Mouse (Mus musculus): ENCODE measurements around the gene Rpl23a. TPM values are rescaled to one million over a fixed set of nuclear protein-coding genes. Genes with fewer than 3 reads are reported as not detected.
A peak's percentile ranks its signal among the peaks of the same experiment; 100 is the strongest.

Gene Rpl23a
- total RNA-seq, 2 experiments from 2014 or later: 729 to 741 TPM

DNA sequence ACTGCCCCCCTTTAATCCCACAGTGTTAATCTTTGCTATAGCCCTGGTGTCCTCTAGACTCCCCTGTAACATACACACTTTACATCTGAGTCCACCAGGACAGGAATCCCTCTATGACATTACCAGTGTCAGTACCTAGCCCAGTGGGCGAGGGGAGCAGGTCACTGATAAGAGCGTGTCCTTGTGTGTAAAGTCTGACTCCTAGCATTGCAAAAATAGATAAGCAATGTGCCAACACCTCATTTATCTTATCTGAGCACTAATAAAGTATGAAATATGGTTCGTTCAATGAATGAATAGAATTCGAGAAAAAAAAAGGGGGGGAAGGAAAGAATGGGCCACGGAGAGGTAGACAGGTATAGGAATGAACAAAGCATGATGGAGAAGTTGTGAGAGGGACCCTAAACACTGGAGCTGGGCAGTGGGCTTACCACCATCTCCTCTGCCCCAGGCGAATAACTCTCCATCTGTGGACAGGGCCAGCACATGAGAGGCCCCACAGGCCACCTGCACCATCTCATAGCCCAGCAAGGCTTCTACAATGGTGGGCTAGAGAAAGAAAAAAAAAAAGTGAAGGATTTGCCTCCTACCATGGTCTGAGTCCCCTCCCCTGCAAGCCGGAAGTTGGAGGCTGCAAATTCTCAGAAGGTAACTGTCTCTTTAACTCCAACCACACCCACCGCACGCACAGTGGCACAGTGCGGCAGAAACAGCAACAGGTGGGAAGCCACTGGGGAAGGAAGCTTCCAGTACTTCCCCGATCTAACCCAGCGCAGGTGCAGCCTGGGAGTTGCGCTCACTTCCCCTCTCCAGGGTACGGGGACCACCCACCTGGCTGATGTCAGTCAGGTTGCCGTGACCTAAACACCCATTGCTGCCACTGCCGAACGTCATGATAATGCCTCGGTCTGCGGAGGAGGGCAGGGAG lies 14.6 kb downstream of the Rpl23a start:
- no peak for DNase-seq (ENCODE audit: low spot score in 2 of 2)

DNA sequence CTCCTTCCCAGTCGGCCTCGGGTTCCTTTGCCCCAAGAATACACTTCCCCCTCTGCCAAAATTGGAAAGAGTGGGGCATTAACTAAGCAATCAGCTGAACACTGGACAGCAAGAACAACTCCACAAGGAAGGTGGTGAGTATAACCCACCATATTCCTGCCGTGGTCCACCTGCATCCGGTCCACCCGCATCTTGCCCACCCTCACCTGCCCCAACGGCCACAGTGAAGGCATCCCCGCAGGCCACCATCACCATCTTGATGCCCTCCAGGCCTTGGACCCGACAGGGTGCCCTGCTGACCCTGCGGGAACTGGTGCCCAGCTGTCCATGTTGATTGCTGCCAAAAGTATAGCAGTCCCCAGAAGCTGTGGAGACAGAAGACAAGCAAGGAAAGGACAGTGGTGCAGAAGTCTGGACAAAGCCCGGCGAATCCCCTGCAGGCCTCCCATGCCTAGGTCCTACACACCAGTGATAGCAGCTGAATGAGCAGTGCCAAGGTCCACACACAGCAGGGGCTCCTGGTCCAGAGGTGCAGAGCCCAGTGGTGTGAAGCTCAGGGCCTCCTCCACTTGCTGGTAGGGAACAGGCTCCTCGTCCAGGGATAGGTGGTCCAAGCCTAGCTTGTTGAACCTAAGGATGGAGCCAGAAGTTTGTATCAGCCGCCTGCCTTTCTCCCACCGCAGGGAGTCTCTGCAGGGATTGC lies 16.0 kb downstream of the Rpl23a start:
- no peak for DNase-seq (ENCODE audit: low spot score in 2 of 2)

DNA sequence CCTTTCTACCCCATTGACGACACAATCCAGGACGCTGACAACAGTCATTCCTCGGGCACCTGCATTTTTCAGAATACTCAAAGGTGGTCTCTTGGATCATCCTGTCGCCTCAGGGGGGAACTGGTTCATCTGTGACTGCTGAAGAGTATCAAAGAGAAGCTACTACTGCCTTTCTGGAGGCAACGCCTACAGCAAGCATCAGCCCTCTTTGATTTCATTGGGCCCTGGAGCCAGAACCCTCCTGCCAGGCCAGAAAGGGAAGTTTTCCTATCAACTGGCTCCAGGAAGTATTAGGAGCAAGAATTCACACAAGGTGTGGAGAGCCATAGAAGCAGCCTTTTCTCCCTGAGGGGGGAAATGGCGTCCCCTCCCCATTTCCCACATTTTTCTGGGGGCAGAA lies 16.7 kb downstream of the Rpl23a start:
- DNase-seq (ENCODE audit: low spot score in 2 of 2): no peak

DNA sequence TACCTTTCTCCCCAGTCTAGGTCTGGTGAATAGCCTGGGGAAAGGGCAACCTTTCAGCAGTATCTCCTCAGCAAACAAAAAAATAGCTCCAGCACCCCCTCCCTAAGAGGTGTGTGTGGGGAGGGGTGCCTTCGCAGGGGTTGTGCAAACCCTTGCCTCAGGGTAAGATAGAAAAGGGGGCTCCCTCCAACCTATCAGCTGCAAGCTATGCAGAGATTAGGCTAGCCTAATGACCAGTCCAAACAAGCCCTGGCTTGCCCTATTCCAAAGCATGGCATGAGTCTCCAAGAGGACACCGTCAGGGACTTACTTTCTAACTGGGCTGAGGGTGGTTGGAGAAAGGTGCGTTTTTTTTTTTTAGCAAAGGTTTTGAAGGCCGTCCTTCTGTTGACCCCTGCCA lies 17.2 kb downstream of the Rpl23a start:
- DNase-seq (ENCODE audit: low spot score in 2 of 2): no peak

DNA sequence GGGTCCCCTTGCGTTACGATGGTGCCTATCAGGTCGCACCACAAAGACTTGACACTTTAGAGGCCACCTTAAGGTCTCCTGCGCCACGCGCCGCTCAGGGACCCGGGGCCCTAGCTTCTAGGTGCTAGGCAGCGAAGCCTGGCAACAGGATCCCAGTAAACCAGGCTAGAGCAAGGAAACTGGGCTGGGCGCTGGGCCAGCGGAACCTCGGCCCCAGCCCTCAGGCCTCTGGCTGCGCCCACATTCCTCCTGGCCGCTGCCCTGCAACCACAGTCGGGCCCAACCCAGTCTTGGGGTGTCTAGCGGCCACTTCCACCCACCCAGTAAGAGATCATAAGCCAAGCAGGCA lies 17.6 kb downstream of the Rpl23a start:
- DNase-seq (ENCODE audit: low spot score in 2 of 2): no peak

DNA sequence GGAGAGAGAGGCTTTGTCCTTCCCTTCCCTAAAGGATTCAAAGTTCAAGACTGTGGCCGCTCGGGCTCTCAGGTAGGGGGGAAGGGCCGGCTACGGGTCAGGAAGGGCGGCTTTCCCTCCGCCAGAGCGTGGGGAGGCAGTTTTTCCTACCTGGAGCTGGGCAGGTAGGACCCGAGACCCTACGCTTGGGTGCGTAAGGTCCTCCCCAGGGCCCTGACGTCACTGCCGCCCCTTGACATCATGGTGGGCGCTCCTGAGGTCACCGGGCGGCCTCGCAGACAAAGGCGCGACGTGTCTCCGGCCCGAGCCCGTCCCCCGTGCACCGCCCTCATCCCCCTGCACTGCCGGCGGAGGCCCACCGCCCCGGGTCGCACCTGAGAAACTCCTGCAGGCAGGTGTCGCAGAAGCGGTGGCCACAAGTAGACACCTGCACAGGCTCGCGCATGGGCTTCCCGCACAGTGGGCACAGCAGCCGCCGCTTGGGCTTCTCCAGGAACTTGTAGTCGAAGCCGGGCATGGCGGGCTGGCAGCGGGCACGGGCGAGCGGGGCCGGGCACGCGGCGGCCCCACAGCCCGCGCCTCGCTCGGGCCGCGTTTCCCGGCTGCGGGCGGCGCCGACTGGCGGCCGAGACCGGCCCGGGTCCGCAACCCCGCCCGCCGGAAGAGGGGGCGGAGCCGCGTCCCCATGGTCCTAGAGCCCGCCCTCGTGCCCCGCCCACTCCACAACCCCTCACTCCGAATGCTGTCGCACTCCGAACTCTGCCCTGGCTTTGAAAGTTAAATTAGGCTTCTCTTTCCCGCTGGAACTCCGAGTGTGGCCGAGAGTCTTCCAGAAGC lies 18.2 kb downstream of the Rpl23a start, which contains the start of gene Traf4:
Traf4 (minus strand) TSS at position 666 of the 837 bp plus-strand sequence.
- peak; percentile 56 to 73 for DNase-seq (ENCODE audit: low spot score in 2 of 2)

DNA sequence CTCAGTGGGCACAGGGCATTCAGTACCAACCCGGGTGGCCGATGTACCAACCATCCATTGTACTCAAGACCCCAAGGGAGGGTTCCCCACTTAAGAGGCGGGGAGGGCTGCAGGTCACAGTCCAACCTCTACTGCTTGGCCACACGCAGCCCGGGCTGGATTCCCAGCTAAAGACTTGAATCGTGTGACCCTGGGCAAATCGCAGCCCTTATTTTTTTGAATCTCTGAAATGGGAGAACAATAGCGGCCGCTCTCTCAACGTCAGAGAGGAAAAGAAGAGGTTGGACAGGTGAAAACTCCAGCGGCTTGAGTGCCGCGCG lies 18.8 kb downstream of the Rpl23a start:
- DNase-seq (ENCODE audit: low spot score in 2 of 2): no peak

DNA sequence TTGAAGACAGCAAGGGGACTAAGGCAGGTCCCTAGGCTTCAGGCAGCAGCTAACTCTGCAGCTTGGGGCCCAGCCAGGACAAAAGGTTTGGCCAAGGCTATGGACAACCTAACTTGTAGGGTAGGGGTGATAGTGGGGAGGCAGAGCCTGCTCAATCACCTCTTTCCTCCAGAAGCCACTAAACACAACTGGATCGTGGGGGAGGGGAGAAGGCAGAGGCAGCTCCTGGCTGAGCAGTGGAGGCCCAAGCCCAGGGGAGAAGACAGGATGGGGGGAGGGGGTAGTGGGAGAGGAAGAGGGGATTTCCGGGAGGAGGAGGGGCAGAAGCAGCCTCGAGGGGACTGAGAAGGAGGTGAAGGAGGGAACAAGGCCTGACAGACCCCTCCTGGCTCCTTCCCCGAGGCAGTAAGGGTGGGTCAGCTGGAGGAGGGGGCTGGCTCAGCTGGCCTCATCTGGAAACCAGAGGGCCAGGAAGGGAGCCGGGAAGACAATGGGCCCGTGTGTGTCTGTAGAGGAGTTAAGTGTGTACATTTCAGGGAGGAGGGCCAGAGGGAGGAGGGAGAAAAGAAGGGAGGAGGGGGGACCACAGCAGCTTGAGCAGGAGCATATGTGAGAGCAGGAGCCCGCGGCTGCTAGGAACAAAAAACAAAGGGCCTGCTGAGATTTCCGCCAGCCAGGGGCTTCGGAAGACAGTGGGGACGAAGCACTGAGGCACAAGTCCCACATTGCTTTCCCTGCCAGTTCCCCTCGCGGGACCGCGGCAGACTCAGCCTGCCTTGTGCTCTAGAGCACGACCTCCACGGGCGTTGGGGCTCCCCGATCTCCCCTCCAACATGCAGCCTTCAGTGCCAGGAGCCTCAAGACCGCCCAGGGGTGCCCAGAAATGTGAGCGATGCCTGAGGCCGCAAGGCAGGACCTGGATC lies 19.4 kb downstream of the Rpl23a start:
- DNase-seq (ENCODE audit: low spot score in 2 of 2): no peak

DNA sequence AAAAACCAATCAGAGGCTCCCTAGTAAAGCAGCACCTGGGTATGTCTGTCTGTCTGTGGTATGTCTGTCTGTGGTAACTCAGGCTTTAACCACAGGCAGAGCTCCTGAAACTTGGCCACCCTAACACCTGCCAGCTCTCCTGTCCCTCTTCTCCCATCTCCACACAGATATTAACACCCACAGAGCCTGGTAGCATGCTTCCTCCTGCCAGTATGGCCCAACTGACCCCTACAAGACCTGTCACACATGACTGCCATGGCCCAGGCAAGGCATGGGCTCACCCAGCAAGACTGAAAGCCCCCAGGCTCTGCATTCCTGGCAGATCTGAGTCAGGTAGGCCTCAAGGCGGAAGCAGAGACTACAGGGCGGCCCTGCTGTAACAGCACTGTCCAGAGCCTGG lies 20.3 kb downstream of the Rpl23a start:
- no peak for DNase-seq (ENCODE audit: low spot score in 2 of 2)

DNA sequence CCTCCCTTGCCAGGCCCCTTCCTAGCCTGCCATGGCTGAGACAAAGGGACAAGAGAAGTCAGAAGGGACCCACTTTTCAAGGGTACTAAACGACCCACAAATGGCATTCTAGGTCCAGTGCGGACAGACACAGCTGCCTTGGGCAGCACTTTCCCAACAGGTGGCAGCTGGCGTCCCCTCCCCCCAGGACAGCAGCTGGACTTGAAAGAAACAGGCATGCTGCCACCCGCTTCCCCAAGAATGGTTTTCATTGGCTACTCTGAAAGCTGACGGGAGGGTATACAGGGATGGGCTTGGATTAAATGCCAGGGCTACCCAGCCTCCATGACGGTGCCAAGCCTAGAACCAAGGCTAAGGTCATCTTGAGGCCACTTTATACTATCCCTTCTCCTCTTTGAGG lies 20.9 kb downstream of the Rpl23a start:
- DNase-seq (ENCODE audit: low spot score in 2 of 2): no peak

DNA sequence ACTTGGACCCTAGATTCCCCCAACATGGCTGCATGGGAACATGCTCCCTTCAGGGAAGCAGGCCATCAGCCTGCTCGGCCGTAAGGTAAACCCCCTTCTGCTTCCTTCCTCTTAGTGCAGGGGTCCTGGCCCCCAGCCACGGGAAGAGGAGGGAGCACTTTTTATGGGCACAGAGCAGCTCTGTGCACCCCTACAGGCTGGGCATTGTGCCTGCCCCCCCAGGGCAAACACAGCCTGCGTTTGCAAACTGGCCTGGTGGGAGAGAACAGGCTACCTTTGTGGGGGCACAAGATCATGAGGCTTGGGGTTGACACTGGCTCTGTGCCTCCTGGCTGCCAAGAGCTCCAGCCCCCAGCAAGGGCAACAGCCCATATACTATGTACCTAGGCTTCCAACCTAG lies 21.4 kb downstream of the Rpl23a start:
- no peak for DNase-seq (ENCODE audit: low spot score in 2 of 2)

DNA sequence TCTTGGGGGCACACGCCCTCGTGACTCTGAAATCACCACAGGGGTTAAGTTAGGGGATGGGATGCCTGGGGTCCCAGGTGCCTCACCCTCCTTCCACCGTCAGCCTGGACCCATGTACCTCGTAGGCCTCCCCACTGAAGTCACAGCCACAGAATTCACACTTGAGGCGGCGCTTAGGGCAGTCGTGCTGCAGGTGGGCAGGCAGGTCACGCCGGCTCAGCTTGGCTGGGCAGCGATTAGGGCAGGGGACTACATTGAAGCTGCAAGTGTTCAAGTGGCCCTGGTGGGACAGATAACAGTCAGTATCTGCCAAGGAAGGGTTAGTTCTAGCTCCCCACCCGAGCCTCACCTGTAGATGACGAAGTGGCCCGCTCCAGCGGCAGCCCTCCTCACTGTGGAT lies 22.2 kb downstream of the Rpl23a start:
- DNase-seq (ENCODE audit: low spot score in 2 of 2): no peak

DNA sequence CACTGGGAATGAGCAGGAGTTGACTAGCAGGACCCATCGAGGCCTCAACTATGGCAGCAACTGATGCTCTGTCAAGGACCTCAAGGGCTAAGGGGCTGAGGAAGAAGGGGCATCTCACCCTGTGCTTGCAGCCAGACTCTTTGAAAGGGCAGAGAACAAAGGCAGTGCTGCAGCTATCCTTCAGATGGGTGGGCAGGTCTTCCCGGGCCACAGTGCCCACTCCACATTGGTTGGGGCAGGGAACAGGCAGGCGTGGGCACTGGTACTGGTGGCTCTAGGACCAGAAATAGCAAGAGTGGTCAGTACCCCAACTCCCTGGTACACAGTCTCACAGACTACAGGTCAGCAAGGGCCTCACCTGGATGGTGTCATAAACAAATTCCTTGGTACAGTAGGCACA lies 22.7 kb downstream of the Rpl23a start:
- DNase-seq (ENCODE audit: low spot score in 2 of 2): no peak

DNA sequence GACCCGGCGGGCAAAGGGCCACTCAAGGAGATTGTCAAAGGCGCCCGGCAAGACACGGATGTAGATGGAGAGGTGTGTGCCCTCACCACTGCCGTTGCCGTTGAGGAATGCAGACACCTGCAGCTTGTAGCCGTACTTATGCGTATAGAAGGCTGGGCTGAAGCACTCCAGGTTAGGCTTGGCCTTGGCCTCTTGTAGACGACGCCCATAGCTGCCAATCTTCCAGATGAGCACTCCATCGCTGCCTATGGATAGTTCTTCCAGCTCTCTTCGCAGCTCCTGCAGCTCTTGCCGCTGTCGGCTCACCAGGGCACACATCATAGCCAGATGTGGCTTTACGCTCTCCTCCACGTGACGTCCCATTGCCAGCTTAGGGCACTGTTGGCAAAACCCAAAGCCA lies 23.2 kb downstream of the Rpl23a start:
- DNase-seq (ENCODE audit: low spot score in 2 of 2): no peak

DNA sequence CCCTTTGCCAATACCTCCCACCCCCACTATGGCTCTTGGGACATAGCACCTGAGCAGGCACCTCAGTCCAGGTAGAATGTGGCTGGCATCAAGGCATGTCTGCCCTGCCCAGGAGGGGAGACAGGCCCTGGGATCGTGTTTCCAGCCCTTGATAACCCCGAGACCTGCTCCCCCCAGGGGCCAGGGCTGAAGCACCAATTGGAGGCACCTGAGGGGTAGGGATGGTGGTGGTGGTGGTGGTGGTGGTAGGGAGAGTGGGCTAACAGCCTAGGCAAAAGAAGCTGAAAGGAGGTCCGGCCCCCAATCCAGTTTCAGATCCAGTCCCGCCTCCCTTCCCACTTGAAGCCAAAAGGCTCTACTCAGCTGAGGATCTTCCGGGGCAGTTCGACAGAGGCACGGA lies 23.8 kb downstream of the Rpl23a start:
- DNase-seq (ENCODE audit: low spot score in 2 of 2): no peak

DNA sequence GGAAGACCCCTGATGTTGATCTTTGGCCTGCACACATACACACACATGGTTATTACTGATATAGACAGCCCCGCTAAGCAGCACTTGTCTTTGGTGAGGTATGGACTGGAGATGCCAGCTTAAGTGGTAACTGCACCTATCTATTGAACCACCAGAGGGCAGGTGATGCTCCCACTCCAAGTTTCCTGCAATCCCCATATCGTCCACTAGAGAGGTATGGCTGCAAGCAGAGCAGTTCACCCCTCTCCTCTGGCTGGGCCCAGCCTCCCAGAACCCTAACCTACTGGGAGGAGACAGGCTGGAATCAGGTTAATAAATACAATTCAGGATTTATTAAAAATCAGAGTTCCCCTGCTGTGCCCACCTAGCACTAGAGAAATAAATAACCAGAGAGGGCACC lies 24.3 kb downstream of the Rpl23a start:
- peak; percentile 78 for DNase-seq (ENCODE audit: low spot score in 2 of 2)

DNA sequence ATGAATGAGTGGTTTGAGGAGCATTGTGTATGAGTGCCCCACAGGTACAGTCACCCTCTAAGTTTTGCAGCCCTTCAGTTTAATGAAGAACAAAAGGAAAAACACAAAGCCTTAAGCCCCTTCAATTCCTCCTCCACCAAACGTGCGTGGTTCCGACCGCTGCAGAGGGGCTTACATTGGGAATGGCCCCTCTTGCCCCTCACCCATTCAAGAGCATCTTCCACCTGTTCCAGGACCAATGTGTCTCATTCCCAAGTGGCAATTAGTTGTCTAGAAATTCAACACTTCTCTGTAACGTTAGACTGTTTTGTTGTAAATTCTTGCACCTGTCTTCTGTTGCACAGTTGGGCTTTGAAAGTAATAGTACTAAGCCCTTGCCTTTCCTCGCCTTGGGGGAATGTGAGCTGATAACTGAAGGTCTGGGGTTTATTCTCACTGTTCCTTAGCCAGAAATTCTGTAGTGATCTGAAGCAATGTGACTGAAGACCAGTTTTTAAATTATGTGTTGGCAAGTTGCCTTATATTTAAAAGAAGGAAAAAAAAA lies 27.2 kb downstream of the Rpl23a start:
- no peak for DNase-seq (ENCODE audit: low spot score in 2 of 2)

DNA sequence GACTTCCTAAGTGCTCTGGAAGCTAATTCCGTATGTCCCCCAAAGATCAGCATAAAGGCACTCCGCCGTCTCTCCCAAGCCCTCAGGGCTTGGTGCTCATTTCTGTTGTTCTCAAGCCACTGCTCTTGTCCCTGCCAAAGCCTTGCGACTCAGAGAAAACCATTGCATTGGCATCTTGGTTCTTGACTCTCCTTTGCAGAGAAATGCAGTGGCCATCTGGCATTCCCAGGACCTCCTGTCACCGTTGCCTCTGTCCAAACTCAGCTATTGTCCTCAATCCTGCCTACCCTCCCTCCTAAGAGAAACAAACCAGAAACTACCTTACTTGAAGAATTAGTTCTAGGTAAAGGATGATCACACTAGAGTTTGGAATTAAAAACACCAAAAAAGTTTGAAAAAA lies 27.7 kb downstream of the Rpl23a start:
- DNase-seq (ENCODE audit: low spot score in 2 of 2): no peak

DNA sequence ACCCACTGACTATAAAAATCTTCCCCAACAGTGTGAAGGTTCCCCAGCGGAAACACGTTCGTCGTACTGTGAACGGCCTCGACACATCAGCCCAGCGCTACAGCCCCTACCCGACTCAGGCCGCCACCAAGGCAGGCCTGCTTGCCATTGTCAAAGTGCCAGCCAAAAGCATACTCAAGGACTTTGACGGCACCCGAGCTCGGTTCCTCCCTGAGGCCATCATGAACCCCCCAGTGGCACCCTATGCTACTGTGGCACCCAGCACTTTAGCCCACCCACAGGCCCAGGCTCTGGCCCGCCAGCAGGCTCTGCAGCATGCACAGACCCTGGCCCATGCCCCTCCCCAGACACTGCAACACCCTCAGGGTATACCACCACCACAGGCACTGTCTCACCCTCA lies 29.6 kb downstream of the Rpl23a start:
- DNase-seq (ENCODE audit: low spot score in 2 of 2): no peak

All from left cerebral cortex, adult 18-20 months (tissue).